Mouse (Mus musculus) lung, postnatal 14 days (tissue): Measurements from ENCODE around the gene Gdf1.

Source experiments
- DNase-seq: peaks from one replicate; pipeline ENCODE4 v3.0.0; 2021

Gdf1 gene

GRCm38 (mm10) chr8:70370476-70370875 is 40.9 kb downstream of the Gdf1 start:
- no peak for DNase-seq

GRCm38 (mm10) chr8:70371951-70372350 is 42.3 kb downstream of the Gdf1 start:
- no peak for DNase-seq

- DNase-seq = no peak
Measured at GRCm38 (mm10) chr8:70373397-70374317, 44.0 kb downstream of the Gdf1 start, which contains the start of gene Comp. Gene Comp (plus strand): TSS chr8:70373558.

GRCm38 (mm10) chr8:70374318-70374927 is 44.8 kb downstream of the Gdf1 start:
- peak; percentile 78 for DNase-seq

GRCm38 (mm10) chr8:70375212-70375859 is 45.7 kb downstream of the Gdf1 start:
- DNase-seq = no peak

GRCm38 (mm10) chr8:70376275-70376741 is 46.7 kb downstream of the Gdf1 start:
- DNase-seq = no peak

- no peak for DNase-seq
Measured at GRCm38 (mm10) chr8:70377049-70377448, 47.4 kb downstream of the Gdf1 start.

- DNase-seq = no peak
Measured at GRCm38 (mm10) chr8:70380069-70380468, 50.5 kb downstream of the Gdf1 start.
